Mouse (Mus musculus): ENCODE measurements at regions not wholly inside any gene's neighbourhood (a gene's known extent, or its start where the extent isn't known, plus 50 kb on each side); places are given as distances from the start of the nearest gene placed in this dataset.

DNA sequence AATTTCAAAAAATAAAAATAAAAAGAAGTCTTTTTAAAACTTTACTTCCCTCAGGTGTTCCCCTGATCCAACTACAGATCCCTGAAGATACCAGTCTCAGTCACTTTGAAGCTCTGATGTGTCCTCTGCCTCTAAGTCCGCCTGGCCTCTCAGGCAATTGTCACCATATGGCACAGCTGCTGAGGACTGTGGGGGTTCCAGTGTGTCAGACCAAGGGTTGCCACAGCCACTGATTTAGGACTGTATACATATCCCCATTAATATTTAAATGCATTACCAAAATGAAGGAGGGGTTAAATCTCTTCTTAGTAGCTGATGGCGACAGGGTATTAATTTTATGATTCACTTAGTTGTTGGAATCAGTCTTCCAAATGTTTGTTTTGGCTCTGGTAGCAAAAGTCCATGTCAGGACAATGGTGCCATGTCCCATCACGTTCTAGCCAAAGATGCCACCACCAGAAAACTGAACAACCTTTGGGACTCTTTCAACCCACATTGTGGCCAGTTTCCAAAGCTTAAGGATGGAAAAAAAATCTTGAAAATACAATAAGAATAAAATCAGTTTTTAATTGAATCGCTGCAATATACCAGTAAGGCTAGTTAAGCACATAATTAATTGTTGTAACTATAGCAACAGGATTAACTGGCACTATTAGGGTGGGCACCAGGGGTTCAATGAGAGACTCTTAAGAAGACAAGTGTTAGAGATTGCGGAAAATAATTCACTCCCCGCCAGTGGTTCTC lies 62.5 kb downstream of the Arrdc4 start:
- TF ChIP-seq POLR2A (IDR thresholded peaks at IDR 0.05; ENCODE audit: insufficient read depth, low read length) (no peak), CTCF (IDR thresholded peaks at IDR 0.05; ENCODE audit: low read depth, low read length) (no peak), EP300 (IDR thresholded peaks at IDR 0.05; ENCODE audit: insufficient read depth, low read depth, low read length) (no peak)

All from ES-Bruce4 (cell line).